Mouse (Mus musculus): Measurements from ENCODE around the gene Fbxo3.
"Not testable (repeated sequence)": the region's sequence is repeated elsewhere in the genome, so short reads cannot be mapped to it uniquely, and the experiment has no call there.

The Fbxo3 gene

DNA sequence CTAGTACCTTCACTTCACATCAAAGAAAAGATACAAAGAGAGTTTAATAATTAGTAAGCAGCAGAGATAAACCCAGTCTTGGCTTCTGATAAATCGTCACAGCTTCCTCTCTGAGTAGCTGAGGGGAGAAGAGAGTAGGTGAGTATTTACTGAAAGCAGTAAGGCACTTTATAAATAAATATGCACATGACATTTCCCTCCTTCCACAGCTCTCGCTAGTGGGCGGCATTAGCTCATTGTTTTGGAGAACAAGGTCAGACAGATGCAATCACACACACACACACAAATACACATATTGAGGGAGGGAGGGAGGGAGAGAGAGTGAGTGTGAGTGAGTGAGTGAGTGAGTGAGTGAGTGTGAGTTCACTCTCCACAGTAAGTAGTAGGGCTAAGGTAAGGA, 8.8 kb downstream of the Fbxo3 start:
- DNase-seq (ENCODE audit: low spot score): no peak

GRCm38 (mm10) chr2:104038236-104038635, 10.7 kb downstream of the Fbxo3 start:
- no peak for DNase-seq (ENCODE audit: low spot score)

- no peak for DNase-seq (ENCODE audit: low spot score)
Observed at GRCm38 (mm10) chr2:104041632-104042031, 14.1 kb downstream of the Fbxo3 start.

DNA sequence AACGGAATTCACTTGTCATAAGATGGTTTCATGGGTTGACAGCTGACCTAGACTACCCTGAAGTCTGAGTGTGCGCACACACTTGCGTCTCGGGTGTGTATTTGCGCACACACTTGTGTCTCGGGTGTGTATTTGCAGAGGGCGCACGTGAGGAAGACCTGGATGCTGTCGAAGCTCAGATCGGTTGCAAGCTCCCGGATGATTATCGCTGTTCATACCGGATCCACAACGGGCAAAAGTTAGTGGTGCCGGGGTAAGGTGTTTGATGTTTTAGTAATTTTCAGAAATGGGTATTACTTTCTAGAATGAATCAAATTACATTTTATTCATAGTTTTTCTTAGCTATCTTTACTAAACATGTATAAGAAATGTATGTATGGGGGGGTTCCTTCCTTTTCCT, 15.2 kb downstream of the Fbxo3 start:
- DNase-seq (ENCODE audit: low spot score): no peak

- DNase-seq (ENCODE audit: low spot score): no peak
Observed at GRCm38 (mm10) chr2:104043624-104044478, 16.3 kb downstream of the Fbxo3 start.

- DNase-seq (ENCODE audit: low spot score): no peak
Observed at GRCm38 (mm10) chr2:104044479-104045080, 17.1 kb downstream of the Fbxo3 start.

- DNase-seq (ENCODE audit: low spot score): no peak
Observed at GRCm38 (mm10) chr2:104058381-104058780, 30.9 kb downstream of the Fbxo3 start.

DNA sequence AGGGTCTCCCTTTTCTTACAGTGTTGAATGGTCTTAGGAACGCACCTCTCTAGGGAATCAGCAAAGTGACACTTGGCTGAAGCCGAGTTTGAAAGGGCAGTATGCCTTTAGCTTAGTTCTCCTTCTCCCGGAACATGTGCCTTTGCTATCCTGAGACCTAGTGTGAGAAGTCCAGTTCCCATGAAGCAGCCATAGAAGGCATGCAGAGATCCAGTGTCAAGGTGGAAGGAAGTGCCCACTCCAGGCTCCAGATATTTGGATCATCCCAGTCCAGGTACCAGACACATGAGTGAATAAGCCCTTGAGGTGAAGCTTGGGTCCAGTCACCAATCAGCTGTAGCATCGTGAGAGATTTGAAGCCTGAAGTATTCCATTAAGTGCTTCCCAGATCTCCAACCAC, 31.4 kb downstream of the Fbxo3 start:
- no peak for DNase-seq (ENCODE audit: low spot score)

DNA sequence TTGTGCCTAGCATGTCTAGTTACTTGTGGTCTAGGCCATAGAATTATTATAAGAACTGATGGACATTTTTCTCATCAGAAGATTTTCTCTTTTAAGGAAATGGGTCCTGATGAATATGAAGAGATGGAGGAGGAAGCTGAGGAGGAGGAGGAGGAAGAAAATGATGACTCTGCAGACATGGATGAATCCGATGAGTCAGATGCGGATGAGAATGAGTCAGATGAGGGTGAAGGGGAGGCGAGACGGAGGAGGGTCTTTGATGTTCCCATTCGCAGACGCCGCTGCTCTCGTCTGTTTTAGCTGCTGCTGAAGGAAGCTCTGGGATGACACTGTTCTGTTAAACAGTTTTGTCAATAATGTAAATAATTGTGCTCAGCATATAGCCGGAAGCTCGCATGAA, 32.3 kb downstream of the Fbxo3 start:
- DNase-seq (ENCODE audit: low spot score): no peak

DNA sequence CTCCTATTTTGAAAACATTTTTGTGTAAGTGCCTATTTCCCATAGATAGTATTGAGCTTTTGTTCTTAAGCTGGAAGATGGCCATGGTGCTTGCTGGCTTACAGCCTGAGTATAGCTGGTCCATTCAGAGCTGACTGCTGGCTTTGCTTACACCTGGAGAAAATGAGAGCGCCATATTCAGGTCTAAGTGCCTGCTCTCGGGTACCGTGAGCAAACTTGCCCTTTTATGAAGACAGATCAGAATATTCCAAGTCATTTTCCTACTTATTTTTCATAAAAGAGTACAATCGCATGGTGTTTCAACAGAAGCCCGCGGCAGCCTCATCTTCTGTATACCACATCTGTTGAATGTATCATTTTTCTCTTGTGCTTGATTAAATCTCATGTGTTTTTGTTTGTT, 33.5 kb downstream of the Fbxo3 start:
- no peak for DNase-seq (ENCODE audit: low spot score)

DNA sequence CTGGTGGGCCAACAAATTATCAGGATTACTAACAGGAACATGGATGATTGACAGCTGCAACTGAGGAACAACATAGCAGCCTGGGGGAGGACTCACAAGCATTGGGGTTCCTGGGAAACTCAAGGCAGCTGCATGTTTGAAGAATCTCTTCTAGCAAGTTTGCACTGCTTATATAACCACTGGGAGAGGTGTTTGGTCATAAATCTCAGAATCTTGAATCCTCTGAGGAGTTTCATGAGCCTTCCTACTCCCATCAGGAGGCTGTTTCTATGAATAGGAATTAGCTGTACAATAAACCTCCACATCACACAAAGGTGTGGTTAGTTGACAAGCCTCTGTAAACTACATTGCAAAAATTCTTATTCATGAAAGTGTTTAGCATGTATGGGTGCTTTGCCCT, 35.1 kb downstream of the Fbxo3 start:
- no peak for DNase-seq (ENCODE audit: low spot score)

- no peak for DNase-seq (ENCODE audit: low spot score)
Observed at GRCm38 (mm10) chr2:104064152-104064551, 36.6 kb downstream of the Fbxo3 start.

- DNase-seq (ENCODE audit: low spot score): not testable (repeated sequence)
Observed at GRCm38 (mm10) chr2:104065526-104065925, 38.0 kb downstream of the Fbxo3 start, which contains the start of gene Gm10912. Gene Gm10912, plus strand, starts transcription at chr2:104065826.

GRCm38 (mm10) chr2:104068450-104068849, 40.9 kb downstream of the Fbxo3 start, which contains the start of gene Gm10799:
Gene Gm10799, minus strand, starts transcription at chr2:104068550.
- DNase-seq (ENCODE audit: low spot score): not testable (repeated sequence)

GRCm38 (mm10) chr2:104069704-104070185, 42.2 kb downstream of the Fbxo3 start, which contains the start of gene Cd59b:
Gene Cd59b, plus strand, starts transcription at chr2:104069849.
- DNase-seq (ENCODE audit: low spot score): peak; percentile 67

DNA sequence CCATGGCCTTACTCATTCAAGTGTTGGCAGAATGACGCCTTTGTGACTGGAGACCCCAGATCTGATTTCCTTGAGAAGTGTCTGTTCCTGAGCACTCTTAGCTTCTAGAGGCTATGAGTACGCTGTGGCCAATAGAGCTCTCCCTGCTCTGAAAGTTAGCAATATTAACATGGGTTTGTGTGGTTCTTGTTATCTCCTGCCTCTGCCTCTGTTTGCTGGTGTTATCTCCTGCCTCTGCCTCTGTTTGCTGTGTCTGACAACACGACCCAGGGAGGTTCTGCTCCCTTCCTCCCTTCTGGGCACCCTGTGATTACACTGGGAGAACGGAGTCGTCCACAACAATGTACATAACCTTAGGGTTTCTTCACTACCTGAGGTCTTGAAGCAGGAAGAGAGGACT, 50.8 kb downstream of the Fbxo3 start:
- DNase-seq (ENCODE audit: low spot score): not testable (repeated sequence)

DNA sequence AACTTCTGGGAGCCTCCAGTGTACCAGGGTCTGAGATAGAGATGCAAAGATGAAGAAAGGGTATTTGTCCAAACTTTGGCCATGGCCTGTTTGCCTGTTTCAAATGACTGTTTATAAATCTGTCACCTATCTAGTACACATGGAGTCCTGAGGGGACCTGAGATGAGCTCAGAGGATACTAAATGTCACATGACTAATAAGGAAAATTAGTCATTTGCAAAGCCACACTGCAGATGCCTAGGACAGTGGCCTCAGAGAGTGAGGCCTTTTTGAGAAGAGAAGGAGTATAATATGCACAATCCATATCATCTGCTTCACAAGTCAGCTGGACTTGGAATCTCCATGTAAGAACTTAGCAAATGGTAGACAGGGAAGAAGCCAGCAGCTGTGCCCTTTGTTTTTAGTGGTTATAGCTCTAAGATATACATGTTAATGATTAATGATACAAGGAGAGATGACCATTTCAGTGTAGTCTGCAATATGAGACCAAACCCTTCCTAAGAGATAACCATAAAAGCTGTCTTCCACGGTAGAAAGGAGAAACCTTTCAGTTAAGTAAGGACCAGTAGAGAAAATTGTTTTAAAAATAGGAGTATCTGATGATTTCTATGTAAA, 54.0 kb downstream of the Fbxo3 start:
- DNase-seq (ENCODE audit: low spot score): not testable (repeated sequence)

DNA sequence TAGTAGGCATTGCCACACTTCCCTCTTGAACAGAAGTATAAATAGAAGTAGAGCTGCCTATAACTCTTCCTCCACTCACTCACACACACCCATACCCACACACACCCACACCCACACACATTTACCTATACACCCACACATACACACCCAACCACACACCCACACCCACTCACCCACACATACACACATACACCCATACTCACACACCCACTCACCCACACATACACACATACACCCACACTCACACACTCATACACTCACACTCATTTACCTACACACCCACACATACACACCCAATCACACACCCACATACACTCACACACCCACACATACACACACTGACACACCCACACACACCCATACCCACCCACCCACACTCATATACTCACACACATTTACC, 55.0 kb downstream of the Fbxo3 start:
- DNase-seq (ENCODE audit: low spot score): no peak

- not testable (repeated sequence) for DNase-seq (ENCODE audit: low spot score)
Observed at GRCm38 (mm10) chr2:104084027-104084426, 56.5 kb downstream of the Fbxo3 start.

DNA sequence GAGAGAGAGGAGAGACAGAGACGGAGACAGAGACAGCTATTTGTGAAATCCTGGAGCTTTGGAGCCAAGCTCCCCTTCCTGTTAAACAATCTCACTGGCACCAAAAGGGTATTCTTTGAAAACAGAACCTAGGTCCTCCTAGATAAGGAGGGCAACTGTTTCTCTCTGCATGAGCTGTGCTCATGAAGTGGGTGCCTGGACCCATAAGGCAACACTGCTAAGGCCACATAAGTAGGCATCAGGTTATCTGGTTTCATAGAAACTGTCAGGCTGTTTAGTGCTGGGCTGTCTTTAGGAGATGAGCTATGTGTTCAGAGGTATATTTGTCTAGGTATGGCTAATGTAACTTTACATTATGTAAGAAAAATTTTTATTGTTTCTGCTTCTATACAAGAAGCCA, 60.0 kb downstream of the Fbxo3 start:
- DNase-seq (ENCODE audit: low spot score): not testable (repeated sequence)

DNA sequence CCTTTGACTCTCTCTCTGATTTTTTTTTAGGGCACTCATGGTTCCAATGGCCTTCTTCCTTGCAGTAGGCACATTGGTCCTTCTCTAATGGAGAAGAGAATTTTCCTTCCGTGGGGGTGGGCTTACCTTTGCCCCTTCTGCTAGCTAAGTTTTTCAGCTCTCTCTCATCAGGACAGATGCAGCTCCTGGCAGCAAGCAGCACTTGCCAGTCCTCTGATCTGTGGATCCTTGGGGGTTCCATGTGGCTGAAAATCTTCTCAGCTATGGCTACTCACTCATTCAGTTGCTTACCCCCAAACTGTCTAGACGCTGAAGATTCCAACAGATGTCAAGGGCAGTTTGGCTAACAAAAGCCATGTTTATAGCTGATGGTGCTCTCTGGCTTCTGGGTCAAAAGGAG, 65.8 kb downstream of the Fbxo3 start:
- no peak for DNase-seq (ENCODE audit: low spot score)

- peak; percentile 86 for DNase-seq (ENCODE audit: low spot score)
Observed at GRCm38 (mm10) chr2:104095741-104096213, 68.3 kb downstream of the Fbxo3 start, which contains the start of gene Cd59a. Gene Cd59a, plus strand, starts transcription at chr2:104095801.
